Mouse (Mus musculus) splenic B cell, adult 2 months (primary cell): ENCODE results near the gene Gpha2.

Experiments used
- DNase-seq: peaks from one replicate; pipeline ENCODE4 v3.0.0-alpha.2; 2011; ENCODE audit warnings: low read depth, low spot score
- H3K27me3 ChIP-seq: 2 replicates; pipeline ENCODE4 v1.6.1; 2012; ENCODE audit warnings: mild to moderate bottlenecking, low read length, moderate library complexity, mixed read lengths; ENCODE audit not compliant: control insufficient read depth, poor library complexity, insufficient read depth, severe bottlenecking
- H3K36me3 ChIP-seq: 2 replicates; pipeline ENCODE4 v1.6.1; 2012; ENCODE audit warnings: mild to moderate bottlenecking, low read length, moderate library complexity, mixed read lengths; ENCODE audit not compliant: control insufficient read depth, poor library complexity, insufficient read depth, severe bottlenecking

The Gpha2 gene

DNA sequence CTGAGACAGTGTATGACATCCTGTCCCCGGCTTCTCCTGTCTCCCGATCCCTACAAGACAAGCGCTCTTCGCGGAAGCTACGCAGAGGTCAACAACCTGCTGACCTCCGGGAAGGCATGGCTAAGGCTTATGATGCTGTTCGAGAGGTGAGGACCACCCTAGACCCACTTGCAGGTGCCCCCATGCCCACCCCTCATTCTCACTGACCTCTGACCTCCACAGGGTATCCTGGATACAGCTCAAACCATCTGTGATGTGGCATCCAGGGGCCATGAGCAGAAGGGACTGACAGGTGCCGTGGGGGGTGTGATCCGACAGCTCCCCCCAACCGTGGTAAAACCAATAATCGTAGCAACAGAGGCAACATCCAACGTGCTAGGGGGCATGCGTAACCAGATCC is 35.2 kb downstream of the Gpha2 start:
- H3K36me3 ChIP-seq, result peaks cover 8% of the 10 kb centered on the region
- H3K27me3 ChIP-seq, result no peaks in the 10 kb centered on the region
- no peak for DNase-seq

DNA sequence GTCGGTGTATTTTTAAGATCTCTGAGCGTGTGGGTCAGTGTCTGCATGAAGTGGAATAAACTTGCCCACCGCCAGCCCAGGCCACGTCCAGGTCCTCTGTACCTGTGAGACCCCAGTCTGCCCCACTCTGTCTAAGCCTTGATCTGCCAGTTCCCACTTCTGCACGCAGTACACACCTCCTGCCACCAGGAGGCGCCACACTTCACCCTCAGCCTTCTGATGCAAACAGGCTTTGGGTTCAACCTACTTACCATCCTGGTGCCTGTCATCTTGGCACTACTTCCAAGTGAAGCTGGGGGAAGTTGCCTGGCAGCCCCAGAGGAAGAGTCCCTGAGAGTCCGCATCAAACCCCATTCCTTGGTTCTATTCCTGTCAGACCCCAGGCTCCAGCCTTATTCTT is 36.0 kb downstream of the Gpha2 start:
- peak; percentile 90 for DNase-seq
- H3K27me3 ChIP-seq, result no peaks in the 10 kb centered on the region
- peaks cover 5% of the 10 kb centered on the region; the same call in 1 of the 2 replicates for H3K36me3 ChIP-seq

DNA sequence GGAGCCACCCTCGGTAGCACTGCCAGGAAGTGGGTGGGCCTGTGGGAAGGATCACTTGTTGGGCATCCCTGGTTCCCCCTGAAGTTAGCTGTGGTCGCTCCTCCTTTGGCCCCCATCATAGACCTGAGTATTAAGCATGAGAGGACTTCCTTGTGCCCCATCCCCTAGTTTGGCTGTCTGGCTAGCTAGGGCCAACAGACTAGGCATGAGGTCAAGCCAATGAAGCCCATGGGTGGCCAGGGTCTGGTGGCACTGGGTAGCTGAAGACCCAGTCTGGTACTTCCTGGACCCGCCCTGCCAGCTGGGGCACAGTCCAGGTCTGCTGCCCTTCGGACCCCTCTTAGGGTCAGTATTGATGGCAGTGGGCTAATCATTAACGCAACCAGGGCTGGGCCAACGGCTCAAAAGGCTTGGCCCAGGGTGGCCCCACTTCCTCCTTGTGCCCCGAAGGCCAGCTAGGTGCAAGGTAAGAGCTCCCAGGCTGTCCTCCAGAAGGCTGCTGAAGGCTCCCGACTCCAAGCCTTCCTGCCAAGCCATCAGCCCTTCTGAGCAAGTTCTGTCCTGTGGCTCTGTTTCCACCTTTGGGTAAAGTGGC is 36.8 kb downstream of the Gpha2 start:
- H3K27me3 ChIP-seq, result no peaks in the 10 kb centered on the region
- no peak for DNase-seq
- peaks cover 4% of the 10 kb centered on the region; the same call in 1 of the 2 replicates for H3K36me3 ChIP-seq

DNA sequence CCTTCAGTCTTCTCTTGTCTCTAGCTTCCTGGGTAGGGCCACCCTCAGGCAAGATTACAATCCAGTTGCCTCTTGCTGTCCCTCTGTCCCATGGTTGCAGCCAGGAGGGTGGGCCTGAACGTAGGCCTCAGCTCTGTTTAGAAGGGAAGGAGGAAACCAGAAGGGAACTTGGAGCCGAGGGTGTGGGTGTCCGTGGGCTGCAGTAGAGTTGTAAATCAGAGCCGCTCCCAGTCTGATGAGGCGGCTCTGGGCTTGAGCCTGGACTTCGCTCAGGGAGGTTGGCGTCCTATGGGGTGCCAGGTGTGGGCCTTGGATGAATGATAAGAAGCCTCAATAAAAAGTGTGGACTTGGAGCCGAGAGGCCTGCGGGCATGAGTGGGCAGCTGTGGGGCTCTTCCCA is 38.0 kb downstream of the Gpha2 start:
- Histone ChIP-seq H3K36me3 (no peaks in the 10 kb centered on the region; the same call in 1 of the 2 replicates), H3K27me3 (no peaks in the 10 kb centered on the region)
- DNase-seq, result no peak

DNA sequence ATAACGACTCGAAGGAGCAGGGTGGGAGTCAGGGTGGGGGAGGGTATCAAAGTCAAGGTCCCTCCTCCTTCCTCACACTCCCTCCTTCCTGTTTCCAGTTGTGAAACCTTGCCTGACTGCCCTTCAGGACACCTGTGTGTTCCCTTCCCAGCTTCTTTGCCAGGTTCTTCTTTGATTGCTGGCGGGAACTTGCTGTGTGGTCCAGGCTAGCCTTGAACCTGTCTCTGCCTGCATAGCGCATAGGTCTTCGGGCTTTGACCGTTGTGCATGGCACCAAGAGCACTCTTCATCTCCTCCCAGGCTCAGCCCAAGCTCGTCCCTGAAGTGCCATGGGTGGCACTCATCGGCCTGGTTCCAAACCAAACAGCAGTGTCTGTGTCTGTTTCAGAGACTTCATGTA is 38.8 kb downstream of the Gpha2 start:
- H3K36me3 ChIP-seq, result no peaks in the 10 kb centered on the region; the same call in 1 of the 2 replicates
- no peaks in the 10 kb centered on the region for H3K27me3 ChIP-seq
- no peak for DNase-seq

DNA sequence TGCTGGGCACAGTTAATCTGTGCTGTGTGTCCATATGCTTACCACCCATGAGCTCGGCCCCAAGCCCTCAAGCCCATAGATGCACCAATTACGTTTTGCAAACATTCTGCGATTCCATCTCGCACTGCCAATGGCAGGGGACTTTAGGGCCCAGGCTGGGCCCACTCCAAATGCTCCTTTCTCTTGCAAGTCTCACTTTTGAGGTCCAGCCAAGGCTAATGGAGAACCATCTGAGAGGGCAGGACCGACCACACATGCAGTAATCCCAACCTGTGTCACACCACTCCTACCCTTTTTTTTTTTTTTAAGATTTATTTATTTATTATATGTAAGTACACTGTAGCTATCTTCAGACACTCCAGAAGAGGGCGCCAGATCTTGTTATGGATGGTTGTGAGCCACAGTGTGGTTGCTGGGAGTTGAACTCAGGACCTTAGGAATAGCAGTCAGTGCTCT is 39.6 kb downstream of the Gpha2 start:
- DNase-seq, result no peak
- H3K27me3 ChIP-seq, result no peaks in the 10 kb centered on the region
- no peaks in the 10 kb centered on the region for H3K36me3 ChIP-seq

DNA sequence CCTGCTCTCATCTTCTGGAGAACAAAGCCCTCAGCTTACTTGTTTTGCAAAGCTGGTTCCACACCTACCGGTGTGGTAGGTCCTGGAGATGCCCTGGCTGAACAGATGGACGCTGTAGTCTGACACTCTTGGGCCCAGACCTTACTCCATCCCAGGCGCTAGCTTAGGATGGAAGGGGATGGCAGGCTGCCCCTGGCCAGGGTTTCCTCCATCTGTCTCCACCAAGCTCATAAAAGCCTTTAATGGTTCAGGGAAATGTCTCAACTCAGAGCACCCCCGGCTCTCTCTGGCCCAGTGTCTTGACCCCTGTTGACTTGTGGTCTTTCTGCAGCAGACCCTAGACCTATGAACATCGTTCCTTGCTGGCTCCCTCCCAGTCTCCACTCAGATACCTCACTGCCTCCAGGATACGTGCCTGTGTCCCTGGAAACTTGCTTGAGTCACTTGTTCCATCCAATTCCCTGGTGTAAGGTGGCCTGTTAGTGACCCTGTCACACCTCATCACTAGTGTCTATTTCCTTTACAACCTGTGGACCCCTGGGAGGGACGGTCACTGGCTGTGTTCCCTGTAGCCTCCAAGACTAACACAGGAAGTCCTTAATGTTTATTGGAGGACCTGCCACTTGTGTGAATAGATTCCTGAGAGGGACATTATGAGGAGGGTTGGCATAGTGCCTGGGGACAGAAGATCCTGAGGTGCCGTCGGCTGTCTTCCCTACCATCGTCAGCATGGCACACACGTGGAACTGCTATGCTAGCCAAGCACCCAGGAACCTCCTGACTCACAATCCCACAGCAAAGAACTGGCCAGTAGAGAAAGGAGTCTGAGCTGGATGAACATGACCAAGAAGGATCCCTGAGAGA is 41.4 kb downstream of the Gpha2 start:
- no peaks in the 10 kb centered on the region for H3K36me3 ChIP-seq
- no peak for DNase-seq
- H3K27me3 ChIP-seq, result no peaks in the 10 kb centered on the region

DNA sequence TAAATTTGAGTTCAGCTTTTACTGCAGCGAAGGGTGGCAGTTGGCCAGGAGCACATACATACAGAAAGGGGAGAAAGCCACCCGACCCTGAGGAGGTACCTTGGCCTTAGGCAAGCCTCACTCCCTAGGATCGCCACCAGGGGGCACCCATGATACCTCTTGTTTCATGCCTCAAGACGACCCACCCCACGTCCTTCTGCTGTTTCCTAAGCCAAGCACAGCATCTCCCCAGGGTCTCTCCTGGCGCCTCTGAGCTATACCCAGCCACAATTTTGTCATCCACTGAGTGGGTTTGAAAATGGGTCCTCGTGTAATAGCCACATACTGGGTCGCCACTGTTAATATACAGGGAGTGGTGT is 42.0 kb downstream of the Gpha2 start:
- no peaks in the 10 kb centered on the region for H3K27me3 ChIP-seq
- DNase-seq, result peak; percentile 95

DNA sequence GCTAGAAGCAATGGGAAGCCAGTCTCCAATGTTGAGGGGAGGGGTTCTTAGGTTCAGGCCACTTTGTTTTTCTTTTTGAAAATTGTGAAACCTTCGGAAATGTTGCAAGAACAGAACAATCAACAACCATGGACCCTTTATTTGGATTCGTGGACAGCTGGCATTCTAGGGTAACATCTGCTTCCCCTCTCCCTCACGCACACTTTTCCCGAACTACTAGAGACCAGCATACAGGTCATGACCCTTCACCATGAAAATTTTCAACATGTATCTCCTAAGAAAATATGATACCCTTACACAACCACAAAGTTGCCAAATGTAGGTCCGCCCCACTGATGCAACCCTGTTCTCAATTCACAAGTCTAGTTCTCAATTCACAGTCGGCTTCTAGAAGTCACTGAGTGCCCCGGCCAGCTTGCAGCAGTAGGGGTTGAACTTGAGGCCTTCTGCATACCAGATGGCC is 42.5 kb downstream of the Gpha2 start:
- H3K27me3 ChIP-seq, result no peaks in the 10 kb centered on the region
- DNase-seq, result no peak
- H3K36me3 ChIP-seq, result no peaks in the 10 kb centered on the region

More for the DNA sequence above, 42.0 kb downstream of the Gpha2 start:
- no peaks in the 10 kb centered on the region for H3K36me3 ChIP-seq

DNA sequence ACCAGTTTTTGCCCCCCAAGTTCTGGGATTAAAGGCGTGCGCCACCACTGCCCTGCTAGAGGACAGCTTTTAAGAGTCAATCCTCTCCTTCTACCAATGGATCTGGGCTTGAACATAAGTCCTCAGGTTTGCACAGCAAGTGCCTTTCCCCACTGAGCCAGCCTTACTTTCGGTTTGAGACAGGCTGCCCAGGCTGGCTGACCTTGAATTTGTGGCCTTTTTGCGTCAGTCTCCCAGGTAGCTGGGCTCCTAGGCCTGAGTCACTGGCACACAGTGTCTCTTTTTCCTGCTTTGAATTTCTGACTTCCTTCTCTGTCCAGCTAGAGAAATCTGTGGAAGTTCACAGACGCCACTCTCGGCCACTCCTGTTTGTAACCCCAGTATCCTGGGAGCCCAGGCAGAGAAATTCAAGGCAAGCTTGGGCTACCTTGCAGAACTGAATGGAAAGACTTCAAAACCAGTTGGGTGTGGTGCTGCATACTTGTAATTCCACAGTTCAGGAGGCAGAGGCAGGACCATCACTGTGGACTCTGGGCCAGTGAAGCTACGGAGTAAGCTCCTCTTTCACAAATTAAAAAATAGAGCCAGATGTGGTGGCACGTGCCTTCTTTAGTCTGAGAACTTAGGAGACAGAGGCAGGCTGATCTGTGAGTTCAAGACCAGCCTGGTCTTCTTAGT is 43.8 kb downstream of the Gpha2 start:
- DNase-seq, result no peak
- no peaks in the 10 kb centered on the region for H3K36me3 ChIP-seq
- H3K27me3 ChIP-seq, result no peaks in the 10 kb centered on the region

DNA sequence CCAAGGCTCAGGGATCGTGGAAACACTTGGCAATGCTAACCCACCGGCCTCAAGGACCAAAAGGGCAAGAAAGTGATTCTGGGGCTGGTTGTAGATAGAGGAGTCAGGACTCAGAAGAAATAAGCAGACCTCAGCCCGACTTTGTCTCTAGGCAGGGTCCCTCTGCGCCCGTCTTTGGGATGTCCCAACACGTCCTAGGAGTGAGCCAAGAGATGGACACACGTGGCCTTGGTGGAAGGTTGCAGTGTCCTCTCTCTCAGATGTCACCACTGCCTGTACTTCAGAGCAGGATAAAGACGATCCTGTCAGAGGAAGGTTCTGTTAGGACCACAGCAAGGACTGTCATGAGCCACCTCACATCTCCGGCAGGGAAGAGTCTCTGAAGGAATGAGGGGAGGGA is 44.5 kb downstream of the Gpha2 start:
- no peak for DNase-seq
- H3K27me3 ChIP-seq, result no peaks in the 10 kb centered on the region
- H3K36me3 ChIP-seq, result no peaks in the 10 kb centered on the region

DNA sequence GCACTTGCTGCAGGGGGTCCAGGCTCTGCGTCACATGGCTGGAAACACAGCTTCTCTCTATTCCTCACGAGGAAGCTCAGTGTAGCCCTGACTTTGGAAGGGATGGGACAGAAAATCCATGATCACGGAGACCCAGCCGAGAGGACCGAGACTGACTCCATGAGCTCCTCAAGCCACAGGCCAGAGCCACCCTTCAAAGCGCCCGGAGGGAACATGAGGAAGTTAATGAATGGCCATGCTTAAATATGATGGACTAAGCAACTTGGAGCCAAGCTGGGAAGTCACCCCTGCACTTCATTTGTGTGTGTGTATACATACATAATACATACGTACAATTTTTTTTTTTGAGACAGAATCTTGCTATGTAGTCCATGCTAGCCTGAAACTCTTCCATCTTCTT is 45.0 kb downstream of the Gpha2 start:
- DNase-seq, result no peak
- Histone ChIP-seq H3K27me3 (no peaks in the 10 kb centered on the region), H3K36me3 (no peaks in the 10 kb centered on the region)

DNA sequence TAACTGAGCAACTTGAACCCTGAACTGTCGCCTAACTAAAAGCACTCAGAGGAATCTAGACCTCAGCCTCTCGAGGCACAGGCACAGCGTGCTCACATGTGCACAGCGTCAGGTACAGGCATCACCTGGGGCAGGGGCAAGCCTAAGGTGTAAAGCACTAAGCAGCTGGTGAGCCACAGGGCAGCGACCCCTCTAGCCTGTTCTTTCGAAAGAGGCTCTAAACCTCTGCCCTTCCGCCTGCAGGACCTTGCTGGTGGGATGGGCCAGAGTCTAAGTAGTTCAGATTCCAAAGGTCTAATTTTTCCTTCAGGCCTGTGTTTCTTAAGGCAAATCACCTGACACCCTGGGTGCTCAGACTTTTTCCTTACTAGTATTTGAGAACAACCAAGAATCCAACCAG is 45.9 kb downstream of the Gpha2 start:
- H3K27me3 ChIP-seq, result no peaks in the 10 kb centered on the region
- DNase-seq, result no peak
- no peaks in the 10 kb centered on the region for H3K36me3 ChIP-seq

DNA sequence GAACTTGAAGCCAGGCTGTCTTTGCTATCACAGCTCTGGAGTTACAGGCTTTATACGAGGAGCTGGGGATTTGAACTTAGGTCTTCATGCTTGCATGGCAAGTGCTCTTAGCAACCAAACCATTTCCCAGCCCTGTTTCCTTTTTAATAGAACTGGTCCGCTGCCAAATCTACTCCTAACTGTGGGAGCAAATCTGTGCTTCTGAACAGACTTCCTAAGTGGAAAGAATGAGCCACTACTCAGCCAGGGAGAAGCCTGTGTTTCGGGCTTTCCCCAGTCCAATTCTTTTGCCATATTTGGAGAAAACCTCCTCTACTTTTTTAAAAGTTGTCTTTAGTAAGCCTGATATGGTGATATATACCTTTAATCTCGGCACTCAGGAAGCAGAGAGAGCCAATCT is 46.6 kb downstream of the Gpha2 start:
- no peak for DNase-seq
- H3K27me3 ChIP-seq, result no peaks in the 10 kb centered on the region
- H3K36me3 ChIP-seq, result no peaks in the 10 kb centered on the region

DNA sequence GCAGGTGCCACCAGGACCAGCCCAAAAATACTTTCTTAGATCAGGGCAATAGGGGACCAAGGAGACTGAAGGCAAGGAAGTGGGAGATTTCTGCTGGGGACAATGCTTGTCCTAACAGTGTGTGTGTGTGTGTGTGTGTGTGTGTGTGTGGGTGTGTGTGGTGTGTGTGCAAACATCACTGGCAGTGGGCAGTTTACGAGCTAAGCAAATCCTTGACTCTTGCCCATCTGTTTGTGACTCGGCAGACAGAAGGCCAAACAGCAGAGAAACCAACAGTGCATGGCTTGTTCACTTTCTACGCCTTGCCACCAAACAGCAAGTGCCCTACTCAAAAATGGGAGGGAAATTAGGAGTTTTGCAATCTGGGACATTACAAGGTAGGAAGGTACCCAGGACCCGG is 47.4 kb downstream of the Gpha2 start:
- H3K27me3 ChIP-seq, result no peaks in the 10 kb centered on the region
- no peak for DNase-seq
- H3K36me3 ChIP-seq, result no peaks in the 10 kb centered on the region
